10 mouse cellular contexts compared by ENCODE assay signal in genomic region chr14:75721977-75722563, GRCm38 (mm10). TPM values are rescaled to one million over a fixed set of nuclear protein-coding genes. Genes with fewer than 3 reads are reported as not detected.
A peak's percentile ranks its signal among the peaks of the same experiment; 100 is the strongest.
DNase-seq lines count a peak whose midpoint lies in the region; ATAC-seq and TF ChIP-seq lines count a peak whose summit lies in the region.
"Had no signal": no experiment of that assay in that cellular context is flagged by ENCODE, and none has a peak within 500 bp of the region (broad histone marks: within the 10 kb centered on the region; RNA-seq: fewer than 3 reads in every experiment).

No protein-coding gene starts in this region.

- 57% methylated on average over 12 of the region's 12 CpGs for WGBS in lung, adult 2 months

- H3K4me1 ChIP-seq in lung, adult 2 months (ENCODE audit: control insufficient read depth, insufficient read depth, low read length) = no peaks in the 10 kb centered on the region
- H3K4me1 ChIP-seq: stomach, embryonic 15.5 days had no signal

- peak; percentile 81 for DNase-seq in CD4-positive, CD25-positive, alpha-beta regulatory T cell, adult 2 months (ENCODE audit: low read depth, low spot score)
- peak; percentile 78 for DNase-seq in MN1 (ENCODE audit: low spot score)
- peak; percentile 68 for DNase-seq in cerebellum, adult 9-10 months
- peak; percentile 54 to 62 for DNase-seq in kidney, postnatal 36 days
- DNase-seq in lung, adult 2 months = peak; percentile 10
- DNase-seq in retina, adult 2 months (ENCODE audit: low read depth, low spot score) = peak; percentile 60
- no peak for DNase-seq in ovary, postnatal 10 days (ENCODE audit: low spot score)

- TF ChIP-seq POLR2A in lung, adult 2 months (IDR thresholded peaks at IDR 0.05; ENCODE audit: borderline replicate concordance, extremely low read depth, low read depth, low read length) = no peak

- ATAC-seq in frontal cortex, adult (ENCODE audit: low TSS enrichment) = peak; percentile 89

- TF ChIP-seq CTCF in lung, adult 2 months (IDR thresholded peaks at IDR 0.05; ENCODE audit: insufficient read depth, low read length) = peak; percentile 35; the same call in 1 of the 2 replicates

- no peak overlapping the region for H3K4me3 ChIP-seq in lung, adult 2 months (replicated peaks; ENCODE audit: extremely low read depth, low read depth, low read length)
- H3K4me3 ChIP-seq: heart, embryonic 15.5 days; stomach, embryonic 15.5 days had no signal

RNA-seq across cellular contexts. Expression of gene Cog3, which starts 32.2 kb away (rescaled TPM):
- polyA plus RNA-seq in lung, adult 2 months (2012; rRNA removed) = 8.5 and 11.0 TPM in 2 replicates
